Mouse (Mus musculus) midbrain, embryonic 14.5 days (tissue): ENCODE measurements around the gene Ebf3. TPM values are rescaled to one million over a fixed set of nuclear protein-coding genes. Genes with fewer than 3 reads are reported as not detected.

Source experiments
- ATAC-seq: fragments of 200-750 bp; cut with Nextera tagmentation; 2 replicates; pipeline ENCODE4 v1.8.0; 2017; ENCODE audit warnings: moderate number of reproducible peaks, moderate library complexity; ENCODE audit not compliant: low FRiP score, low TSS enrichment
- DNase-seq: peaks from one replicate; pipeline ENCODE4 v3.0.0-alpha.2; 2015
- H3K27ac ChIP-seq: fragments of 300-500 bp; sonication (generic); replicated peaks from 2 replicates; pipeline ENCODE4 v1.5.1; 2014; ENCODE audit warnings: mild to moderate bottlenecking, low read depth, low read length, moderate library complexity
- H3K27me3 ChIP-seq: fragments of 300-500 bp; sonication (generic); 2 replicates; pipeline ENCODE4 v1.6.1; 2014; ENCODE audit warnings: low read length, control low read depth, mixed read lengths; ENCODE audit not compliant: control insufficient read depth, insufficient read depth
- H3K36me3 ChIP-seq: fragments of 300-500 bp; sonication (generic); 2 replicates; pipeline ENCODE4 v1.6.1; 2014; ENCODE audit warnings: low read length, control low read depth; ENCODE audit not compliant: control insufficient read depth, insufficient read depth
- H3K4me1 ChIP-seq: fragments of 300-500 bp; sonication (generic); 2 replicates; pipeline ENCODE4 v1.6.1; 2014; ENCODE audit warnings: mild to moderate bottlenecking, antibody characterized with exemption, low read length, control low read depth; ENCODE audit not compliant: control insufficient read depth, insufficient read depth
- H3K4me2 ChIP-seq: fragments of 300-500 bp; sonication (generic); 2 replicates; pipeline ENCODE4 v1.6.1; 2014; ENCODE audit warnings: mild to moderate bottlenecking, low read length, moderate library complexity
- H3K4me3 ChIP-seq: fragments of 300-500 bp; sonication (generic); replicated peaks from 2 replicates; pipeline ENCODE4 v1.5.1; 2014; ENCODE audit warnings: low read depth, low read length
- H3K9ac ChIP-seq: fragments of 300-500 bp; sonication (generic); replicated peaks from 2 replicates; pipeline ENCODE4 v1.6.1; 2014; ENCODE audit warnings: mild to moderate bottlenecking, low read length, moderate library complexity
- H3K9me3 ChIP-seq: fragments of 300-500 bp; sonication (generic); 2 replicates; pipeline ENCODE4 v1.6.1; 2016; ENCODE audit warnings: low read length, control low read depth, mixed read lengths; ENCODE audit not compliant: control insufficient read depth
- WGBS: fragments of 180-500 bp; shearing (Covaris S2); extraction: QIAGEN DNeasy Blood & Tissue Kit; methylation state at CpG from one replicate; pipeline ENCODE4 v1.1.7; 2014; 5-methylcytosine and 5-hydroxymethylcytosine counted together
- polyA plus RNA-seq: library from polyadenylated mRNA; unstranded; fragments of >200 nt; fragmentation: Nextera tagmentation; extraction: Ambion mirVana; gene quantifications from 2 replicates; pipeline ENCODE4 v1.2.1, GENCODE M21; 2014

Gene Ebf3
- polyA plus RNA-seq, 1 experiment from 2014 or later: 34.0 TPM

DNA sequence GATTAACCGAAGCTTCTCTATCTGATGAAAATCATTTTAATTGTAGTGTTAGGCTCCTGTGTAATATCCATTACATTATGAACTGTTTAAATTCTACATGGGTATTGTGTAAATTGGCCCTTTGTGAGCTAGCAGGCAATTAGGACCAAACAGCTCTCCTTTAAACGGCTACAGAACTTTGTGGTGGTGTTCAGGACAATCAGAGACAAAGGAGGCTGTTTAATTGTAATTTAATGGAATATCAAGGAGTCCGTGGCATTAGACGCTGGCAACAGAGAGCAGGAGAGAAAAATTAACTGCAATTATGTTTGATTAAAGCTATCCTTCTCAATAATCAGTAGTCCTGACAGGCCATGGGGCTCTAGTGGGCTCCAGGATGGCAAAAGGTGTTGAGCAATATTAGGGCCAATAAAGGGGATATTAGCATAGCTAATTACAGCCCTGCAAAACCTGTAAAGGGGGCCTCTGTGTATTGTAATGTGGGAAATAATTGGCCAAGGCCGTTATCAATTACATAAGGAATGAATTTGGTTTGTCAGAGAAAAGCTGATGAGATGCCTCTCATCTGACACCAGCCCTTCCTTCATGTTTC, 74.6 kb downstream of the Ebf3 start:
- WGBS: 59% methylated on average over 5 of the region's 5 CpGs
- no peak overlapping the region for H3K4me2 ChIP-seq
- peaks cover 74% of the 10 kb centered on the region for H3K4me1 ChIP-seq
- no peak overlapping the region for H3K9ac ChIP-seq
- H3K27me3 ChIP-seq: no peaks in the 10 kb centered on the region
- no peak overlapping the region for H3K4me3 ChIP-seq
- DNase-seq (no peak), ATAC-seq (no peak)
- peaks cover 12% of the 10 kb centered on the region for H3K36me3 ChIP-seq
- H3K27ac ChIP-seq: peak overlapping the region; percentile 70; the same call in 1 of the 2 replicates
- no peaks in the 10 kb centered on the region for H3K9me3 ChIP-seq

- H3K4me2 ChIP-seq: no peak overlapping the region
- no peaks in the 10 kb centered on the region for H3K9me3 ChIP-seq
- no peak overlapping the region for H3K4me3 ChIP-seq
- no peak overlapping the region for H3K9ac ChIP-seq
- ATAC-seq (no peak), DNase-seq (no peak)
- H3K27ac ChIP-seq: peak overlapping the region; percentile 70
- peaks cover 52% of the 10 kb centered on the region for H3K4me1 ChIP-seq
- WGBS: 53% methylated on average over 12 of the region's 12 CpGs
- peaks cover 19% of the 10 kb centered on the region for H3K36me3 ChIP-seq
- no peaks in the 10 kb centered on the region for H3K27me3 ChIP-seq
Observed at GRCm38 (mm10) chr7:137237419-137237818, 76.8 kb downstream of the Ebf3 start.

DNA sequence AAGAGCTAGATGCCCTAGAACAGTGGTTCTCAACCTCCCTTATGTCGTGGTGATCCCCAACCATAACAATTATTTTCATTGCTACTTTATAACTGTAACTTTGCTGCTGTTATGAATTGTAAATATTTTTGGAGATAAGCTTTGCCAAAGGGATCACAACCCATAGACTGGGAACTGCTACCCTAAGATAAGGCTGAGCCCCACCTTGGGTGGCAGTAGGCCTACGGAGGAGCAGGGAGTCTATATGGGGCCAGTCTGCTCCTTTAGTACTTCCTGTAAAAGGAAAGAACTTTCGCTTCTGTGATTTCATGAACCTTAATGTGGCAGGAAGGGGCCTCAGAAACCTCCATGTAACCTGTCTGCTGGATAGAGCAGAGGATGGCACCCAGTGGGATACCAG, 90.4 kb downstream of the Ebf3 start:
- no peak overlapping the region for H3K4me2 ChIP-seq
- DNase-seq: no peak
- H3K27me3 ChIP-seq: no peaks in the 10 kb centered on the region
- WGBS: 98% methylated on average over 3 of the region's 3 CpGs
- no peaks in the 10 kb centered on the region for H3K9me3 ChIP-seq
- H3K4me3 ChIP-seq: no peak overlapping the region
- H3K4me1 ChIP-seq: peaks cover 51% of the 10 kb centered on the region
- peaks cover 22% of the 10 kb centered on the region for H3K36me3 ChIP-seq
- H3K9ac ChIP-seq: no peak overlapping the region
- no peak overlapping the region for H3K27ac ChIP-seq
- no peak for ATAC-seq

DNA sequence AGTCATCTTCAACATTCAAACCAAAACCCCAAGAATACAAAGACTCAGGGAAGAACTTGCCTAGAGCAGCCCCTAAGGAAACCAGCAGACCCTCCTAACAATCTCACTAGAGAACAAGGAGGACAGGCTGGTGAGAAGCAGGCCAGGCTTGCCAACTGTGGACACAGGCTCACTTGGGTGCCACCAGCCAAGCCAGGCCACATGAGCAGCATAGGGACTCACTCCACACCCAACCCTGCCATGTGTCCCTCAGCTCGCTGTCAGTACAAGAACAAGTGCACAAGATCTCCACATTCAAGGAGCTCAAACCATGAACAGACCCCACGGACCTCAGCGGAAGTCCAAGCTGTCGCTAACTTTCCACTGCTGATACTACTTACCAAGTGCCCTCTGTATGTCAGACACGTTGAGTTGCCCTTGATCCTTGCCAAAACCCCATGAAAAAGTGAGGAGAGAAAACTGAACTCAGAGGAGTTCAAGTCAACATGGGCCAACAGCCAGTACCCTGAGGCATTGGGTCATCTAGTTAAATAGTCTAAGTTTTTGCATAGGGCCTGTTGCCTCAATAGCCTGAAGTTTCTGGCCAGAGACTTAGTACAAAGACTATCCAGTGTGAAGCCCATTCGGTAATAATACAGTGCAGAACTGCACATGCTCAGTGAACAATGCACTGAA, 91.3 kb downstream of the Ebf3 start:
- no peak for ATAC-seq
- peaks cover 43% of the 10 kb centered on the region for H3K4me1 ChIP-seq

DNA sequence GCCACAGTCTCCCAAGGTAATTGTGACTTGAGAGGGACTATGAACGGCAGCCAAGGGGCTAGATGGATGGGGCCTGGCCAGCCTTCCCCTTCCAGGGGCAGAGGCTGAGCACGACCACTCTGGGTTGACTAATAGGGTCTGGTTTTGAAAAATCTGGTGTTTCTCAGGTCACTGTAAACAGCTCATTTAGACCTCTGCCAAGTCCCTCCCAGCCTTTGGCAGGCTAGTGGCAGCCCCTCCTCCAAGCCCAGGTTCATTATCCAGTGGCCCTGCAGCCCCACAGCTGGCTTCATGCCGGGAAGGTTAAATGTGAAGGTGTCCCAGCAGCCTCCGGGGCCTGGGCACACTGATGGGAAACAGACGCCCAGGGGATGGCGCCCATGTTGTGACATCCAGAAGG, 92.6 kb downstream of the Ebf3 start:
- Histone ChIP-seq H3K36me3 (peaks cover 29% of the 10 kb centered on the region), H3K27ac (peak overlapping the region; percentile 66), H3K9ac (no peak overlapping the region), H3K27me3 (no peaks in the 10 kb centered on the region), H3K4me1 (peaks cover 29% of the 10 kb centered on the region), H3K9me3 (no peaks in the 10 kb centered on the region), H3K4me3 (no peak overlapping the region), H3K4me2 (no peak overlapping the region)
- 39% methylated on average over 6 of the region's 6 CpGs for WGBS
- peak; percentile 66 for DNase-seq
- ATAC-seq: peak; percentile 52

More for the DNA sequence above, 91.3 kb downstream of the Ebf3 start:
- Histone ChIP-seq H3K4me3 (no peak overlapping the region), H3K9ac (no peak overlapping the region), H3K36me3 (peaks cover 27% of the 10 kb centered on the region), H3K4me2 (no peak overlapping the region), H3K27ac (no peak overlapping the region), H3K9me3 (no peaks in the 10 kb centered on the region), H3K27me3 (no peaks in the 10 kb centered on the region)
- no peak for DNase-seq
- WGBS: 93% methylated on average over 6 of the region's 6 CpGs

DNA sequence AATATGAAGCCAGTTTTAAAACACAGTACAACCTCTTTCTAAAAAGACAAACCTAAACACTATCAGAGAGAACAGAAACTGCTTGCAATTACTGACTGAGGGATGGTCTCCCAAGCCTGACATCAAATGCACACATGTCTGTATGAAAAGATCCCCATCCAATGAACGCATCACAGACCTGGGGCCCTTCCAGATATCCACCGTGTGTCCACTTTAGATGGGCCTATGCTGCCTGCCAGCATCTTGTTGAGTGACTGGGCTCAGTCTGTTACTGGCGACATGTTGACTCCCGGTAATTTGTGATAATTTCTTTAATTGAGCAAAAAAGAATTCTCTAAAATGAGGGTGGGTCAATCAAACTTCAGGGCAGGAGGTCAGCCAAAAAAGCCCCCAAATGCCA, 93.8 kb downstream of the Ebf3 start:
- H3K36me3 ChIP-seq: peaks cover 29% of the 10 kb centered on the region
- ATAC-seq (no peak), DNase-seq (no peak)
- H3K27me3 ChIP-seq: no peaks in the 10 kb centered on the region
- H3K27ac ChIP-seq: no peak overlapping the region
- no peak overlapping the region for H3K4me3 ChIP-seq
- no peak overlapping the region for H3K4me2 ChIP-seq
- H3K4me1 ChIP-seq: peaks cover 20% of the 10 kb centered on the region
- WGBS: 85% methylated on average over 4 of the region's 4 CpGs
- no peaks in the 10 kb centered on the region for H3K9me3 ChIP-seq
- H3K9ac ChIP-seq: no peak overlapping the region

- no peaks in the 10 kb centered on the region for H3K27me3 ChIP-seq
- 95% methylated on average over 12 of the region's 12 CpGs for WGBS
- no peak for DNase-seq
- no peak overlapping the region for H3K27ac ChIP-seq
- H3K4me3 ChIP-seq: no peak overlapping the region
- no peaks in the 10 kb centered on the region for H3K9me3 ChIP-seq
- ATAC-seq: no peak
- peaks cover 17% of the 10 kb centered on the region for H3K36me3 ChIP-seq
- no peak overlapping the region for H3K4me2 ChIP-seq
- peaks cover 13% of the 10 kb centered on the region for H3K4me1 ChIP-seq
- no peak overlapping the region for H3K9ac ChIP-seq
Observed at GRCm38 (mm10) chr7:137218706-137219105, 95.5 kb downstream of the Ebf3 start.

DNA sequence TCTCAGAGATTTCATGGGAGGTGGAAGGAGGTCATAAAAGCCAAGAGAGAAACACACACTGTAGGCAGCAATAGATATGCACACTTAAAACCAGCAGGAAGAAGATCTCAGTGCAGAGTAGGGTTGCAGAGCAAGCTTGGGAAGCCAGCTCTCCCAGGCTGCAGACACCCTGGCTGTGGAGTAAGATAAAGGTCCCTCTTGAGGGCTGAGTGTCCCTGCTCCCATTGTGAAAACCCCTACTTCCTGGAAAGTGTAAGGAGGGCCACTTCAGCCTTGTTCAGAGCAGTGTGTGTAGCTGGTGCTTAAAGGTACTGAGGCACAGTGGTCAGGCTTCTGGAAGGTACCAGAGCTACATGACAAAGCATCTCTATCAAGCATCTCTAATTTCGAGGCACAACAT, 100.8 kb downstream of the Ebf3 start:
- no peaks in the 10 kb centered on the region for H3K27me3 ChIP-seq
- H3K9me3 ChIP-seq: no peaks in the 10 kb centered on the region
- no peak overlapping the region for H3K4me2 ChIP-seq
- H3K9ac ChIP-seq: no peak overlapping the region
- H3K27ac ChIP-seq: no peak overlapping the region
- H3K36me3 ChIP-seq: peaks cover 15% of the 10 kb centered on the region; the same call in 1 of the 2 replicates
- ATAC-seq (no peak), DNase-seq (no peak)
- WGBS: 81% methylated on average over 1 of the region's 1 CpGs
- peaks cover 25% of the 10 kb centered on the region for H3K4me1 ChIP-seq
- H3K4me3 ChIP-seq: no peak overlapping the region

GRCm38 (mm10) chr7:137211332-137211731, 102.9 kb downstream of the Ebf3 start:
- Histone ChIP-seq H3K36me3 (0 out of 2 replicates have a peak, but pooled peaks cover 7% of the 10 kb centered on the region), H3K27ac (no peak overlapping the region), H3K4me2 (no peak overlapping the region), H3K4me1 (peaks cover 41% of the 10 kb centered on the region), H3K9ac (no peak overlapping the region), H3K27me3 (no peaks in the 10 kb centered on the region), H3K4me3 (no peak overlapping the region), H3K9me3 (no peaks in the 10 kb centered on the region)
- WGBS: 72% methylated on average over 4 of the region's 4 CpGs
- no peak for DNase-seq
- no peak for ATAC-seq
